Mouse (Mus musculus) forebrain, embryonic 16.5 days (tissue): ENCODE measurements at regions not wholly inside any gene's neighbourhood (a gene's known extent, or its start where the extent isn't known, plus 50 kb on each side); places are given as distances from the start of the nearest gene placed in this dataset.

Source experiments
- ATAC-seq: fragments of 200-750 bp; cut with Nextera tagmentation; 2 replicates; pipeline ENCODE4 v1.8.0; 2017; ENCODE audit warnings: mild to moderate bottlenecking, moderate library complexity
- H3K27ac ChIP-seq: fragments of 300-500 bp; sonication (generic); 2 replicates; pipeline ENCODE4 v1.5.1; 2014; ENCODE audit warnings: low read length, control low read depth
- H3K27me3 ChIP-seq: fragments of 300-500 bp; sonication (generic); replicated peaks from 2 replicates; pipeline ENCODE4 v1.6.1; 2014; ENCODE audit warnings: low read length; ENCODE audit not compliant: control insufficient read depth, insufficient read depth
- H3K36me3 ChIP-seq: fragments of 300-500 bp; sonication (generic); 2 replicates; pipeline ENCODE4 v1.6.1; 2014; ENCODE audit not compliant: control insufficient read depth, insufficient read depth
- H3K4me1 ChIP-seq: fragments of 300-500 bp; sonication (generic); replicated peaks from 2 replicates; pipeline ENCODE4 v1.6.1; 2014; ENCODE audit warnings: low read length; ENCODE audit not compliant: control insufficient read depth, insufficient read depth
- H3K4me2 ChIP-seq: fragments of 300-500 bp; sonication (generic); 2 replicates; pipeline ENCODE4 v1.6.1; 2014; ENCODE audit warnings: mild to moderate bottlenecking, low read length, control low read depth
- H3K4me3 ChIP-seq: fragments of 300-500 bp; sonication (generic); replicated peaks from 2 replicates; pipeline ENCODE4 v1.5.1; 2014; ENCODE audit warnings: mild to moderate bottlenecking, low read length, control low read depth
- H3K9ac ChIP-seq: fragments of 300-500 bp; sonication (generic); replicated peaks from 2 replicates; pipeline ENCODE4 v1.6.1; 2014; ENCODE audit warnings: low read depth, low read length, control low read depth
- H3K9me3 ChIP-seq: fragments of 300-500 bp; sonication (generic); 2 replicates; pipeline ENCODE4 v1.6.1; 2016; ENCODE audit warnings: low read length; ENCODE audit not compliant: control insufficient read depth
- WGBS: fragments of 180-500 bp; shearing (Covaris S2); extraction: QIAGEN DNeasy Blood & Tissue Kit; methylation state at CpG from one replicate; pipeline ENCODE4 v1.1.7; 2014; 5-methylcytosine and 5-hydroxymethylcytosine counted together

- WGBS = 87% methylated on average over 4 of the region's 4 CpGs
- Histone ChIP-seq H3K27me3 (no peaks in the 10 kb centered on the region), H3K4me3 (no peak overlapping the region), H3K9me3 (no peaks in the 10 kb centered on the region), H3K27ac (no peak overlapping the region), H3K4me1 (no peaks in the 10 kb centered on the region), H3K9ac (no peak overlapping the region), H3K36me3 (no peaks in the 10 kb centered on the region), H3K4me2 (no peak overlapping the region)
- ATAC-seq = no peak
Measured at GRCm38 (mm10) chr13:38733246-38733645, 74.4 kb upstream of the Eef1e1 start.

- Histone ChIP-seq H3K4me1 (no peaks in the 10 kb centered on the region), H3K27ac (no peak overlapping the region), H3K9ac (no peak overlapping the region), H3K9me3 (no peaks in the 10 kb centered on the region), H3K4me2 (no peak overlapping the region), H3K36me3 (no peaks in the 10 kb centered on the region), H3K4me3 (no peak overlapping the region), H3K27me3 (no peaks in the 10 kb centered on the region)
- no peak for ATAC-seq
- 89% methylated on average over 4 of the region's 4 CpGs for WGBS
Measured at GRCm38 (mm10) chr13:38725452-38725851, 66.6 kb upstream of the Eef1e1 start.

- no peaks in the 10 kb centered on the region for H3K36me3 ChIP-seq
- no peaks in the 10 kb centered on the region for H3K9me3 ChIP-seq
- H3K9ac ChIP-seq = no peak overlapping the region
- H3K27me3 ChIP-seq = no peaks in the 10 kb centered on the region
- H3K4me2 ChIP-seq = no peak overlapping the region
- ATAC-seq = no peak
- WGBS = 92% methylated on average over 3 of the region's 3 CpGs
- H3K4me3 ChIP-seq = no peak overlapping the region
- no peaks in the 10 kb centered on the region for H3K4me1 ChIP-seq
- H3K27ac ChIP-seq = no peak overlapping the region
Measured at GRCm38 (mm10) chr13:38721166-38721565, 62.3 kb upstream of the Eef1e1 start.

- 92% methylated on average over 5 of the region's 5 CpGs for WGBS
- Histone ChIP-seq H3K27ac (no peak overlapping the region), H3K4me3 (no peak overlapping the region), H3K9me3 (no peaks in the 10 kb centered on the region), H3K27me3 (no peaks in the 10 kb centered on the region), H3K36me3 (no peaks in the 10 kb centered on the region), H3K4me2 (no peak overlapping the region), H3K4me1 (no peaks in the 10 kb centered on the region), H3K9ac (no peak overlapping the region)
- ATAC-seq = no peak
Measured at GRCm38 (mm10) chr13:38714838-38715237, 56.0 kb upstream of the Eef1e1 start.
